In genomic region chr10:69635910-69636656, GRCm38 (mm10) we compare ENCODE assay signal across 17 mouse cellular contexts.
DNase-seq lines count a peak whose midpoint lies in the region; ATAC-seq and TF ChIP-seq lines count a peak whose summit lies in the region.
"Had no signal": no experiment of that assay in that cellular context is flagged by ENCODE, and none has a peak within 500 bp of the region (broad histone marks: within the 10 kb centered on the region; RNA-seq: fewer than 3 reads in every experiment).

No protein-coding gene starts in this region.

- DNase-seq in embryonic facial prominence, embryonic 10.5 days (ENCODE audit: low spot score) = no peak
- peak; percentile 1 for DNase-seq in layer of hippocampus, adult 9-11 months
- DNase-seq in layer of hippocampus, postnatal 36 days = no peak
- DNase-seq in brain, embryonic 14.5 days (ENCODE audit: low read depth) = peak; percentile 78
- DNase-seq in spleen, postnatal 4 days (ENCODE audit: low spot score in 2 of 2) = no peak
- no peak for DNase-seq in right cerebral cortex, postnatal 25 days
- DNase-seq: cerebellum, adult 11 months; cerebellum, postnatal 36 days; kidney, adult 11 months; kidney, postnatal 14 days; lung, adult 18-20 months; lung, postnatal 36 days; right cerebral cortex, postnatal 4 days had no signal

- H3K4me1 ChIP-seq in embryonic facial prominence, embryonic 12.5 days = peaks cover 21% of the 10 kb centered on the region
- peaks cover 27% of the 10 kb centered on the region for H3K4me1 ChIP-seq in embryonic facial prominence, embryonic 10.5 days
- peaks cover 75% of the 10 kb centered on the region for H3K4me1 ChIP-seq in hindbrain, embryonic 13.5 days (replicated peaks)

- 48% methylated on average over 11 of the region's 11 CpGs for WGBS in embryonic facial prominence, embryonic 12.5 days
- 65% methylated on average over 11 of the region's 11 CpGs for WGBS in embryonic facial prominence, embryonic 10.5 days
- WGBS in hindbrain, embryonic 13.5 days = 40% methylated on average over 11 of the region's 11 CpGs

- no peaks in the 10 kb centered on the region for H3K9me3 ChIP-seq in embryonic facial prominence, embryonic 12.5 days
- no peaks in the 10 kb centered on the region for H3K9me3 ChIP-seq in embryonic facial prominence, embryonic 10.5 days
- H3K9me3 ChIP-seq in hindbrain, embryonic 13.5 days = no peaks in the 10 kb centered on the region
- H3K9me3 ChIP-seq: midbrain, embryonic 12.5 days had no signal

- TF ChIP-seq CTCF in brain, embryonic 14.5 days (IDR thresholded peaks at IDR 0.05; ENCODE audit: borderline replicate concordance, extremely low read depth, insufficient read depth, insufficient read length) = no peak

- ATAC-seq in embryonic facial prominence, embryonic 12.5 days (ENCODE audit: insufficient number of reproducible peaks, insufficient read depth, low FRiP score, low TSS enrichment) = 0 out of 2 replicates have a peak, but pooled peaks have one; percentile 22
- peak; percentile 50 for ATAC-seq in hindbrain, embryonic 13.5 days (ENCODE audit: low FRiP score)

- no peak for TF ChIP-seq POLR2A in brain, embryonic 14.5 days (IDR thresholded peaks at IDR 0.05; ENCODE audit: borderline replicate concordance, extremely low read depth, insufficient read depth, insufficient read length, poor library complexity, severe bottlenecking)

- no peaks in the 10 kb centered on the region for H3K36me3 ChIP-seq in embryonic facial prominence, embryonic 12.5 days
- H3K36me3 ChIP-seq in embryonic facial prominence, embryonic 10.5 days (replicated peaks) = peaks cover 3% of the 10 kb centered on the region; the same call in 1 of the 2 replicates
- peaks cover 3% of the 10 kb centered on the region; the same call in 1 of the 2 replicates for H3K36me3 ChIP-seq in hindbrain, embryonic 13.5 days
- H3K36me3 ChIP-seq: midbrain, embryonic 12.5 days had no signal

- no peak overlapping the region for H3K4me3 ChIP-seq in embryonic facial prominence, embryonic 12.5 days
- no peak overlapping the region for H3K4me3 ChIP-seq in embryonic facial prominence, embryonic 10.5 days
- H3K4me3 ChIP-seq in hindbrain, embryonic 13.5 days = no peak overlapping the region
- H3K4me3 ChIP-seq: midbrain, embryonic 12.5 days had no signal

- H3K4me2 ChIP-seq in embryonic facial prominence, embryonic 12.5 days (replicated peaks) = no peak overlapping the region
- H3K4me2 ChIP-seq in hindbrain, embryonic 13.5 days = 0 out of 2 replicates have a peak overlapping the region, but pooled peaks have one; percentile 1
- H3K4me2 ChIP-seq: midbrain, embryonic 12.5 days had no signal

- H3K27ac ChIP-seq in embryonic facial prominence, embryonic 12.5 days = no peak overlapping the region
- H3K27ac ChIP-seq in embryonic facial prominence, embryonic 10.5 days (replicated peaks) = no peak overlapping the region
- H3K27ac ChIP-seq in hindbrain, embryonic 13.5 days = peak overlapping the region; percentile 85
- H3K27ac ChIP-seq: midbrain, embryonic 12.5 days had no signal

- H3K27me3 ChIP-seq in embryonic facial prominence, embryonic 12.5 days = no peaks in the 10 kb centered on the region
- no peaks in the 10 kb centered on the region for H3K27me3 ChIP-seq in embryonic facial prominence, embryonic 10.5 days (replicated peaks; ENCODE audit: low read depth, poor library complexity, severe bottlenecking)
- no peaks in the 10 kb centered on the region for H3K27me3 ChIP-seq in hindbrain, embryonic 13.5 days
- H3K27me3 ChIP-seq: CH12.LX; midbrain, embryonic 12.5 days had no signal

- no peak overlapping the region for H3K9ac ChIP-seq in embryonic facial prominence, embryonic 12.5 days
- H3K9ac ChIP-seq in hindbrain, embryonic 13.5 days = peak overlapping the region; percentile 0; the same call in 1 of the 2 replicates
- H3K9ac ChIP-seq: midbrain, embryonic 12.5 days had no signal

Comparison
In these comparisons a context has a peak if more than half of its experiments do, and no peak if none do; other contexts are left out.
1. DNase-seq: peak in layer of hippocampus, adult 9-11 months (single experiment) and brain, embryonic 14.5 days (single experiment); none in embryonic facial prominence, embryonic 10.5 days (single experiment), layer of hippocampus, postnatal 36 days (0 of 2), spleen, postnatal 4 days (0 of 2) and right cerebral cortex, postnatal 25 days (single experiment).